Mouse (Mus musculus) heart, adult 11 months (tissue): ENCODE measurements around the gene Lamc3.
"Not testable (repeated sequence)": the region's sequence is repeated elsewhere in the genome, so short reads cannot be mapped to it uniquely, and the experiment has no call there.

Source experiments
- DNase-seq: peaks from one replicate; pipeline ENCODE4 v3.0.0; 2022

Gene Lamc3

GRCm38 (mm10) chr2:31878610-31879009 is 8.5 kb upstream of the Lamc3 start:
- DNase-seq = no peak

- DNase-seq = no peak
Measured at GRCm38 (mm10) chr2:31880868-31881267, 6.2 kb upstream of the Lamc3 start.

- no peak for DNase-seq
Measured at GRCm38 (mm10) chr2:31883061-31883460, 4.0 kb upstream of the Lamc3 start.

GRCm38 (mm10) chr2:31884806-31885205 is 2.3 kb upstream of the Lamc3 start:
- DNase-seq = no peak

GRCm38 (mm10) chr2:31888871-31889270 is 1.8 kb downstream of the Lamc3 start:
- DNase-seq = no peak

GRCm38 (mm10) chr2:31891219-31891618 is 4.1 kb downstream of the Lamc3 start:
- DNase-seq = peak; percentile 94

- no peak for DNase-seq
Measured at GRCm38 (mm10) chr2:31893110-31893669, 6.1 kb downstream of the Lamc3 start.

GRCm38 (mm10) chr2:31894221-31894870 is 7.3 kb downstream of the Lamc3 start:
- no peak for DNase-seq

GRCm38 (mm10) chr2:31900932-31901331 is 13.8 kb downstream of the Lamc3 start:
- DNase-seq = no peak

- no peak for DNase-seq
Measured at GRCm38 (mm10) chr2:31901659-31902362, 14.7 kb downstream of the Lamc3 start.

GRCm38 (mm10) chr2:31904089-31904488 is 17.0 kb downstream of the Lamc3 start:
- peak; percentile 91 for DNase-seq

GRCm38 (mm10) chr2:31904622-31905021 is 17.5 kb downstream of the Lamc3 start:
- DNase-seq = peak; percentile 91

GRCm38 (mm10) chr2:31905682-31906081 is 18.6 kb downstream of the Lamc3 start:
- no peak for DNase-seq

- no peak for DNase-seq
Measured at GRCm38 (mm10) chr2:31906407-31906806, 19.3 kb downstream of the Lamc3 start.

- no peak for DNase-seq
Measured at GRCm38 (mm10) chr2:31912575-31912974, 25.5 kb downstream of the Lamc3 start.

GRCm38 (mm10) chr2:31914213-31914612 is 27.1 kb downstream of the Lamc3 start:
- DNase-seq = not testable (repeated sequence)

- DNase-seq = peak; percentile 93
Measured at GRCm38 (mm10) chr2:31915112-31915511, 28.0 kb downstream of the Lamc3 start.

GRCm38 (mm10) chr2:31917636-31918035 is 30.5 kb downstream of the Lamc3 start:
- no peak for DNase-seq

- DNase-seq = no peak
Measured at GRCm38 (mm10) chr2:31923645-31924044, 36.6 kb downstream of the Lamc3 start.

GRCm38 (mm10) chr2:31924811-31925210 is 37.7 kb downstream of the Lamc3 start:
- no peak for DNase-seq

GRCm38 (mm10) chr2:31925936-31926335 is 38.8 kb downstream of the Lamc3 start:
- DNase-seq = no peak

- DNase-seq = no peak
Measured at GRCm38 (mm10) chr2:31929664-31930063, 42.6 kb downstream of the Lamc3 start.

- no peak for DNase-seq
Measured at GRCm38 (mm10) chr2:31934551-31934950, 47.5 kb downstream of the Lamc3 start.

- no peak for DNase-seq
Measured at GRCm38 (mm10) chr2:31935054-31935453, 48.0 kb downstream of the Lamc3 start.
